Mouse (Mus musculus) left cerebral cortex, adult 18-20 months (tissue): ENCODE results near the gene Helz. TPM values are rescaled to one million over a fixed set of nuclear protein-coding genes. Genes with fewer than 3 reads are reported as not detected.

ENCODE experiments used
- DNase-seq, 2 experiments: peaks; one replicate each; pipeline ENCODE4 v3.0.0; 2021 to 2022; ENCODE audit warnings: low spot score in 2 of 2, mixed read lengths in 1 of 2
- microRNA-seq, 2 experiments: library from miRNA; unstranded; fragments of <30 nt; microRNA quantifications; one replicate each; pipeline ENCODE4 v1.2.0; 2021
- total RNA-seq, 2 experiments: library from RNA; stranded (reverse); gene quantifications; 2 replicates each; pipeline ENCODE4 v1.2.3; 2021

Helz gene
- total RNA-seq, 2 experiments from 2014 or later = 46.2 to 51.5 TPM

DNA sequence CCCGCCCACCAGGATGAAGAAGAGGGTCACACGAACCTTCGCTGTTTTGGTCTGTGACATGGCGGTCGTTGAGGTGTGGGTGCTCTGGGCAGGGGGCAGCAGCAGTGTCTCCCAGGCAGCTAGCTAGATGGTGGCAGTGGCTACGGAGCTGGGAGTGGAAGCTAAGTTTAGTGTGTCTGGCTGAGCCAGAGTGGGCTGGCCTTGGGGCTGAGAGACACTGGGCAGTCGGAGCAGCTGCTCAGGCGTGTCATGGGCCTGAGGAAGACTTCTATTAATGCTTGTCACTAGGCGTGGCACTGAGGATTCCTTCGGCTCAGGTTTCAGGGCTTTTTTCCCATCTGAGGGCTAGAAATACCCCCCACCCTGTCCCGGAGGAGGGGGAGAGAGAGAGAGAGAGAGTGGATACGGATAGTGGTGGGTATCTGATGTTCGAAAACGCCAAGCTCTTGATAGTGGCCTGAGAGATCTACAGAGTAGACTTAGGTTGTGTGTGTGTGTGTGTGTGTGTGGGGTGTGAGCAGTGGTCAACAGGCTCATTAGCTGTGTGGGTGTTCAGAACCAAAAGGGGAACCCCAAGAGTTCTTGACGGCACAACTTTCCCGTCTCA, 168.7 kb downstream of the Helz start, which contains the start of gene Cacng1:
TSS of gene Cacng1 (minus strand) at position 191 of the 607 bp plus-strand sequence.
- no peak for DNase-seq

GRCm38 (mm10) chr11:107720264-107721021, 172.7 kb downstream of the Helz start:
- no peak for DNase-seq

GRCm38 (mm10) chr11:107721057-107721456, 173.3 kb downstream of the Helz start:
- DNase-seq = no peak

- DNase-seq = no peak
Measured at GRCm38 (mm10) chr11:107724603-107725002, 176.9 kb downstream of the Helz start.

DNA sequence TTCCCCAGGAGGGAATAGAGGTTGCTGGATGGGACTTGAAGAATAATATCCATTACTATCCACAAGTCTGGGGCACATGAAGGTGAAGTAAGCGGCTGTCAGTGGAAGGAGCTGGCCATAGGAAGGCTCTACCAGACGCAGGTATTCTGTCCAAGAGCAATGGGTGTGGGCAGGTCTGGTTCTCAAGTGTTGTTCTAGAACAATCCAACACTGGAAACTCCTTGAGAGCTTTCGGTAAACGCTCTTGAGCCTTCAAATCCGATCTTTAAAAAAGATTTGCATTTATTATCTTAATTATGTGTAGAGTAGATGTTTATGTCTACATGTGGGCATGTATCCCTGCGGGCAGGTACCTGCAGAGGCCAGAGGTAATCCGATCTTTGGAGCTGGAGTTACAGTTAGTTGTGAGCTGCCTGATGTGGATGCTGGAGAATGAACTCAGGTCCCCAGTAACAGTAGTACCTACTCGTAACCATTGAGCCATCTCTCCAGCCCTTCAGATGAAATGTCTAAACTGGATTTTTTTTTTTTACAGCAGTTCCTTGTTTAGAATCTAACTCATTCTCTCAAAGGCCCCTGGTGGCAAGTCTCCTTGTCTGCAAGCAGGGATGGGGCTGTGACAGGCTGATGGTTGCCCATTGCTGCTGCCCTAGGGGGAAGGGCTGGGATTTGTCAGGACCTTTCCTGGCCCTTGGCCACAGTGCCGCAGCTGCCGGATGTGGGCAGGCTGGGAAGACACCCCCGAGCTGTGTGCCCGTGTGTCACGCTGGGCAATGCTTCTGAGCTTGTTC, 180.5 kb downstream of the Helz start:
- peak in 1 of 2 experiments; percentile 5 for DNase-seq

- no peak for DNase-seq
Measured at GRCm38 (mm10) chr11:107729141-107729540, 181.4 kb downstream of the Helz start.

DNA sequence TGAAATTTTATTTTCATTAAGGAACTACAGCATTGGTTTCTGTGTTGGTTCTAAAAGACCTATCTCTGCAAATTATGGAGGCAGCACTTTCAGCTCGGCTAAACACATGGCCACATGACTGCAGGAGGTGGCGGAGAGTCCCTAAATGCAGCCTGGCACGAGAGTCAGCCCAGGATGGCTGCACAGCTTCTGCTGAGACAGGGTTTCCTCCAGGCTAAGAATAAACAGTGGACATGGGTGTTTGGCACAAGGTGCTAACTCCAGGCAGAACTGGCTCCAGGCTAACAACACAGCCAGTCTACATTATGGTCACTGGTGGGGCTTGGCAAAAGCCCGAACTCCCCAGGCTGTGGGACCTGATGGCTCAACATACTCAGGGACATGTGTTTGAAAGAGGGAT, 183.2 kb downstream of the Helz start:
- peak; percentile 7 to 43 for DNase-seq

GRCm38 (mm10) chr11:107731498-107731897, 183.8 kb downstream of the Helz start:
- DNase-seq = peak in 1 of 2 experiments; percentile 11

GRCm38 (mm10) chr11:107734133-107734532, 186.4 kb downstream of the Helz start:
- DNase-seq = no peak

DNA sequence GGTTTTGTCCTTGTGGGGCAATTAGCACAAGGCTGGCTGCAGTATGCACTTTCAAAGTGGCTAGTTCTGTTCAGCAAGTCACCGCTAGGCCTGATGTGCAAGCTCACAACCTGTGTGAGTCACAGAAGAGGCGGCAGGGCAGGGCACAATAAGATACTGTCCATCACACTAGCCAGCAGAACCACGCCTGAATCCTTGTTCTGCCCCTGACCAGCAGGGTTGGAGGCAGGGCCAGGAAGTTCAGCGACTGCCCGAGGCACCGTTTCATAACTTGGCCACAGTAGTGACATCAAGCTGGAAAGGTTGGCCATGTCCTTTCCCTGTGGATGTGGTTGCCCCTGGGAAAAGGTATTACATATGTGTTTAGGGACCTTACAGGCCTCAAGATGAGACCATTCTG, 190.2 kb downstream of the Helz start:
- no peak for DNase-seq

GRCm38 (mm10) chr11:107738418-107739099, 190.8 kb downstream of the Helz start:
- DNase-seq = no peak

DNA sequence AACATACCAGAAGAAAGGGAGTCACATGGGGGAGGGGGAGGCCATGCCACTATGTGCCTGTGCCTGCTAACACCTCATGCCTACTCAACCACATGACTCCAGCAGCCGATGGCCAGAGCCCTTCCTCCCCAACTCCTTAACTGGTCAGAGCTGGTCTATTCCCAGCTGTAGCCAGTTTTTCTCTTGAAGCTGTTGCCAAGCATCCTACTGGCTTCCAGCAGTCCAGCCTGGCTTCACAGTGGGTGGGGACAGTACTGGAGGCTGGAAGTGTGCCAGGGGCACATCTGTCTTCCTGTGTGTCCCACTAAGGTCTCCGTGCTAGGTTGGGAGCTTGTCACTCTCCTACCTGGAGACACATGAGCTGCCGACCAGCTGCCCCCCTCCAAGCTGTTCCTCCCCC, 195.4 kb downstream of the Helz start:
- no peak for DNase-seq

Small RNAs within 50 kb of the gene (microRNA-seq; reads per million reads assigned to microRNA genes)
- gene Mir6932 = 0 to 0.99 reads per million in 2 experiments

Other genes with a start within 250 kb of the Helz start
- gene Pitpnc1, start 77.2 kb upstream of the Helz start, total RNA-seq = 10 to 100 TPM; 48.5 to 51.7 TPM
- 10 to 100 TPM; 74.1 to 75.1 TPM for gene Psmd12, start 68.4 kb upstream of the Helz start, total RNA-seq
- under 1 TPM in 1 of 2 experiments, not detected in 1; 0.30 TPM for gene Cacng1, start 168.6 kb downstream of the Helz start, total RNA-seq
- gene Cacng4, start 246.6 kb downstream of the Helz start, total RNA-seq = 10 to 100 TPM; 26.6 to 29.1 TPM